Mouse (Mus musculus) hindbrain, embryonic 15.5 days (tissue): ENCODE data around the gene Tnrc6b. TPM values are rescaled to one million over a fixed set of nuclear protein-coding genes. Genes with fewer than 3 reads are reported as not detected.

Experiments
- ATAC-seq: fragments of 200-750 bp; cut with Nextera tagmentation; 2 replicates; pipeline ENCODE4 v1.8.0; 2017; ENCODE audit warnings: low read depth, moderate number of reproducible peaks, moderate TSS enrichment; ENCODE audit not compliant: low FRiP score
- H3K27ac ChIP-seq: fragments of 300-500 bp; sonication (generic); replicated peaks from 2 replicates; pipeline ENCODE4 v1.5.1; 2015; ENCODE audit warnings: mild to moderate bottlenecking, inconsistent platforms
- H3K27me3 ChIP-seq: fragments of 300-500 bp; sonication (generic); 2 replicates; pipeline ENCODE4 v1.6.1; 2015; ENCODE audit warnings: control low read depth, inconsistent platforms
- H3K36me3 ChIP-seq: fragments of 300-500 bp; sonication (generic); 2 replicates; pipeline ENCODE4 v1.6.1; 2015; ENCODE audit warnings: control low read depth, inconsistent platforms
- H3K4me1 ChIP-seq: fragments of 300-500 bp; sonication (generic); replicated peaks from 2 replicates; pipeline ENCODE4 v1.6.1; 2015; ENCODE audit warnings: control low read depth, inconsistent platforms
- H3K4me2 ChIP-seq: fragments of 300-500 bp; sonication (generic); 2 replicates; pipeline ENCODE4 v1.6.1; 2015; ENCODE audit warnings: moderate library complexity, mild to moderate bottlenecking, inconsistent platforms
- H3K4me3 ChIP-seq: fragments of 300-500 bp; sonication (generic); 2 replicates; pipeline ENCODE4 v1.5.1; 2015; ENCODE audit warnings: mild to moderate bottlenecking, inconsistent platforms
- H3K9ac ChIP-seq: fragments of 300-500 bp; sonication (generic); 2 replicates; pipeline ENCODE4 v1.6.1; 2015; ENCODE audit warnings: inconsistent platforms
- H3K9me3 ChIP-seq: fragments of 300-500 bp; sonication (generic); 2 replicates; pipeline ENCODE4 v1.6.1; 2016; ENCODE audit warnings: control low read depth, inconsistent platforms
- WGBS: fragments of 180-500 bp; shearing (Covaris S2); methylation state at CpG from one replicate; pipeline ENCODE4 v1.1.7; 2015; 5-methylcytosine and 5-hydroxymethylcytosine counted together
- microRNA-seq: library from miRNA; unstranded; fragments of <30 nt; microRNA quantifications from one replicate; pipeline ENCODE4, GENCODE M21; 2016
- polyA plus RNA-seq: library from polyadenylated mRNA; unstranded; fragments of >200 nt; fragmentation: Nextera tagmentation; extraction: Ambion mirVana; gene quantifications from 2 replicates; pipeline ENCODE4 v1.2.1, GENCODE M21; 2015

Gene Tnrc6b
- polyA plus RNA-seq, 1 experiment from 2014 or later, result 31.7 TPM

GRCm38 (mm10) chr15:80977620-80978334, 266.7 kb downstream of the Tnrc6b start, which contains the start of gene Sgsm3:
Sgsm3 (plus strand) TSS chr15:80977765.
- Histone ChIP-seq H3K9ac (peak within 1 kb of the TSS; percentile 73), H3K4me1 (peaks cover 20% of the 10 kb centered on the region), H3K4me3 (peak within 1 kb of the TSS; percentile 74), H3K27me3 (no peaks in the 10 kb centered on the region), H3K9me3 (no peaks in the 10 kb centered on the region), H3K36me3 (no peaks in the 10 kb centered on the region), H3K4me2 (peak within 1 kb of the TSS; percentile 62), H3K27ac (peak within 1 kb of the TSS; percentile 83)
- under 1% methylated on average over 62 of the region's 67 CpGs for WGBS
- peak; percentile 93 for ATAC-seq

GRCm38 (mm10) chr15:80979611-80980010, 268.5 kb downstream of the Tnrc6b start:
- H3K4me2 ChIP-seq, result no peak overlapping the region; the same call in 1 of the 2 replicates
- no peak overlapping the region for H3K27ac ChIP-seq
- no peak overlapping the region for H3K4me3 ChIP-seq
- H3K4me1 ChIP-seq, result peaks cover 20% of the 10 kb centered on the region
- H3K27me3 ChIP-seq, result no peaks in the 10 kb centered on the region
- H3K36me3 ChIP-seq, result no peaks in the 10 kb centered on the region
- no peak for ATAC-seq
- no peaks in the 10 kb centered on the region for H3K9me3 ChIP-seq
- WGBS, result 77% methylated on average over 4 of the region's 4 CpGs
- no peak overlapping the region for H3K9ac ChIP-seq

GRCm38 (mm10) chr15:80981176-80981575, 270.1 kb downstream of the Tnrc6b start:
- no peak overlapping the region for H3K27ac ChIP-seq
- 89% methylated on average over 4 of the region's 4 CpGs for WGBS
- H3K9ac ChIP-seq, result no peak overlapping the region
- H3K4me1 ChIP-seq, result peaks cover 20% of the 10 kb centered on the region
- H3K4me2 ChIP-seq, result no peak overlapping the region
- H3K4me3 ChIP-seq, result no peak overlapping the region
- no peaks in the 10 kb centered on the region for H3K9me3 ChIP-seq
- H3K36me3 ChIP-seq, result no peaks in the 10 kb centered on the region
- H3K27me3 ChIP-seq, result no peaks in the 10 kb centered on the region
- no peak for ATAC-seq

- H3K4me2 ChIP-seq, result no peak overlapping the region
- no peak overlapping the region for H3K4me3 ChIP-seq
- H3K36me3 ChIP-seq, result no peaks in the 10 kb centered on the region
- H3K4me1 ChIP-seq, result peaks cover 16% of the 10 kb centered on the region
- no peaks in the 10 kb centered on the region for H3K27me3 ChIP-seq
- no peak for ATAC-seq
- H3K9me3 ChIP-seq, result no peaks in the 10 kb centered on the region
- 85% methylated on average over 2 of the region's 2 CpGs for WGBS
- no peak overlapping the region for H3K27ac ChIP-seq
- no peak overlapping the region for H3K9ac ChIP-seq
Observed at GRCm38 (mm10) chr15:80983264-80983663, 272.2 kb downstream of the Tnrc6b start.

GRCm38 (mm10) chr15:80988331-80988730, 277.2 kb downstream of the Tnrc6b start:
- 52% methylated on average over 1 of the region's 1 CpGs for WGBS
- no peak overlapping the region for H3K9ac ChIP-seq
- no peaks in the 10 kb centered on the region for H3K36me3 ChIP-seq
- H3K4me1 ChIP-seq, result no peaks in the 10 kb centered on the region
- no peak overlapping the region for H3K4me2 ChIP-seq
- no peaks in the 10 kb centered on the region for H3K9me3 ChIP-seq
- no peak overlapping the region for H3K4me3 ChIP-seq
- ATAC-seq, result no peak
- H3K27ac ChIP-seq, result no peak overlapping the region
- H3K27me3 ChIP-seq, result no peaks in the 10 kb centered on the region

GRCm38 (mm10) chr15:80989712-80990111, 278.6 kb downstream of the Tnrc6b start:
- WGBS, result 85% methylated on average over 3 of the region's 3 CpGs
- H3K4me1 ChIP-seq, result no peaks in the 10 kb centered on the region
- H3K4me3 ChIP-seq, result no peak overlapping the region
- no peak overlapping the region for H3K4me2 ChIP-seq
- no peak overlapping the region for H3K27ac ChIP-seq
- no peak for ATAC-seq
- no peaks in the 10 kb centered on the region for H3K27me3 ChIP-seq
- no peaks in the 10 kb centered on the region for H3K9me3 ChIP-seq
- no peak overlapping the region for H3K9ac ChIP-seq
- no peaks in the 10 kb centered on the region for H3K36me3 ChIP-seq

Small RNA genes lying within 50 kb of the gene (microRNA-seq; reads per million reads assigned to microRNA genes)
- gene Mir5113, result 16.3 reads per million, percentile 31 among the genes with 10 or more reads in this experiment

Other genes starting within 250 kb of the Tnrc6b start
- not detected in 2 replicates for gene Enthd1, start 146.2 kb upstream of the Tnrc6b start, polyA plus RNA-seq
- gene Grap2, start 138.7 kb upstream of the Tnrc6b start, polyA plus RNA-seq, result 0.25 and 0.30 TPM in 2 replicates
- gene Fam83f, start 39.5 kb upstream of the Tnrc6b start, polyA plus RNA-seq, result 0.09 and 0.35 TPM in 2 replicates
- gene Adsl, start 237.2 kb downstream of the Tnrc6b start, polyA plus RNA-seq, result 113 and 115 TPM in 2 replicates